Mouse (Mus musculus) cerebellum, postnatal 14 days (tissue): ENCODE data around the gene Ksr1.
A peak's percentile ranks its signal among the peaks of the same experiment; 100 is the strongest.

Experiments used
- DNase-seq, 2 experiments: peaks; one replicate each; pipeline ENCODE4 v3.0.0; 2021; ENCODE audit warnings: mixed read lengths in 2 of 2

Gene Ksr1

DNA sequence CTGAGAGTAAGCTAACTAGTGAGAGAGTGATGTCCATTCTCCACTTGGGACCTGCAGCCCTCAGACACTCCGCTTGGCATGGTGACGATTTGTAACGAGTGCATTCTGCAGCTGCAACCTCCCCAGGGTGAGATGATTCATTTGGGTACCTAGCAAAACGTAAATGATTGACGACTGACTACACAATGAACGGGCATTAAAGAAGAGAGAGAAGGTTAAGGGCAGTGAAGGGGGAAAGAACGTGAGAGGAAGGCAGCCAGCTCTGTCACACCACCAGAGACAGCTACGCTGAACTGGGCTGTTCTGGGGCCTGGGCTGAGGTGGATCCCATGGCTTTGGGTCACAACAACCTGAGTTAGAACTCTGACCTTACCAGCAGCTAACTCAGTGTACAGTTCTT lies 81.9 kb downstream of the Ksr1 start:
- no peak for DNase-seq

- no peak for DNase-seq
Observed at GRCm38 (mm10) chr11:79063616-79064015, 82.6 kb downstream of the Ksr1 start.

DNA sequence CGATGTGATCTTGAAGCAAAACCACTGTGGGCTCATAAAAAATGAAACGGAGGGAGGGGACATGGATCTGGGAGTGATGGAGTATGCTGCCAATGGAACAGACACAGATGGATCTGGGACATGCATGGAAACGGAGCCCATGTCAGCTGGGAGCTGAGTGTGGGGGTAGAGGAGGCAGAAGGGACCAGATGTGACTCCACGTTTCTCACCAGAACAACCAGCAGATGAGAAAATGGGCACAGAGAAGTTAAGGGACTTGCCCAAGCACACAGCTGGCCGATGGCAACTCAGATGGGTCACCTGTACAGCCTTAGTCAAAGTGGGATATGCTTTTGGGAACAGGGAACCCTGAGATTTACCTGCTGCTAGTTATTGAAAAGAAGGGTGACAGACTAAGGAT lies 83.3 kb downstream of the Ksr1 start:
- DNase-seq: no peak

DNA sequence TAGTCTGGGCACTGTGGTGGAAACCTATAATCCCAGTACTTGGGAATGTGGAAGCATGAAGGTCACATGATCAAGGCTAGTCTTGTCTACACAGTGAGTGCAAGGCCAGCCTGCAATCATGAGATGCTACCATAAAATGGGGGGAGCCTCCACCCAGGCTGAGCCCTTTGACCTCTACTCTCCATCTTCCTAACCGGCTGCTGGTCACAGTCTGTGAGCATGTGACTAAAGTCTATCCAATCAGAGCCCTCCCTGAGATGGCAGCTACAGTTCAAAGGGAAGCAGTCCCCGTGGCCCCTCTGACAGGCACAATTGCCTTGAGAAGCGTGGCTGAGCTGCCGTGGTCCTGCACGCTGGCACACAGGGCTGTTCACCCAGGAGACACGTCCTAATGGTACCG lies 84.4 kb downstream of the Ksr1 start:
- no peak for DNase-seq

DNA sequence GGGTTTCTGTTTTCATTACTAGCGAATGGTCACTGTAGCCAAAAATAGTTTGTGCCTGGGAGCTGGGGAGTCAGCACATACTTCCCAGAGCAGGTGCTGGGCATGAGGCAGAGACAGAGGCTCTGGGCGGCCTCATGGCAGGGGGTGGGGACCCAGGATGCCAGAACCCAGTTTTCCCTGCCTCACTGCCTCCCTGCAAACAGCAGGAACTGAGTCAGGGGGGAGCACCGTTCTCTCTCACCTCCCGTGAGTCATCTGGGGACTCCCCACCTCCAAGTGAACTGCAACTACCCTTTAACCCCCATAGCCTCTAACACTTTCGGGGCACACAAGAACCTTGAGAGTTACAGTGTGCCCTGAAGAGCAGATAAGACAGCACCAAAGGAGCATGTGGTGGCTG lies 86.4 kb downstream of the Ksr1 start:
- no peak for DNase-seq

GRCm38 (mm10) chr11:79059062-79059461 lies 87.1 kb downstream of the Ksr1 start:
- DNase-seq: no peak

DNA sequence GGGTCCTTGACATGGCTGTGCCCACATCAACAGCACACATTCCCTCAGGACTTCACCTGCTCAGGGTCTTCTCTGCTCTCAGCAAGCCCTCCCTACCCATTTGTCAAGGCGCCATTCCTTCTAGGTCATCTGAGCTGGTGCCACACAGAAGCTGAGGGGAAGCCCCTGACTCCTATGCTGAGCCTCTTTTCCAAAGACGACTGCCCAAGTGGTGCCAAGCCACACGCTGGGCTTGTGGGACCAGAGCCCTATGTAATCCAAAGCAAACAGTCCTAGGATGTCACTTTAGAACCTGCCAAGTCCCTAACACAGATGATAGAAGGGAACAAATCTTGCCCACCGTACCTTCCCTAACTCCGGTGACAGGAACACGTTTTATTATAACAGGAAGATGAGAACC lies 87.6 kb downstream of the Ksr1 start:
- DNase-seq: peak; percentile 31 to 38

- DNase-seq: no peak
Observed at GRCm38 (mm10) chr11:79057809-79058208, 88.4 kb downstream of the Ksr1 start.

DNA sequence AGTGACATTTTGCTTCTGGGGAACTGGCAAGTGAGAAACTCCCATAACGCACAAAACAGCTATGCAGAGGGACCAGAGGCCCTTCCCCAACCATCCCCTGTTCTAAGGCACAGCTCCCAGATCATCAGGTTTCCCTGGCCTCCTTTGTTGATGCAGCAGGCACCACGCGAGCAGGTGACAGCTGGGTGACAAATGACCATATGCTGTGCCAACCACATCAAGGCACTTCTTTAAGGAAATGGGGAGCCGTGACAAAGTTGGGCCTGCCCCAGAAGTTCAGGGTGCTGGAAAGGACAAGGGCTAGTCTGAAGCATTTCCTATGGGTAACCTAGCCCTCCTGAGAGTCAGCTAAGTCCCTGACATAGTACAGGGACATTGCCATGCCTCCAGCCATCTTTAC lies 89.3 kb downstream of the Ksr1 start:
- DNase-seq: no peak

DNA sequence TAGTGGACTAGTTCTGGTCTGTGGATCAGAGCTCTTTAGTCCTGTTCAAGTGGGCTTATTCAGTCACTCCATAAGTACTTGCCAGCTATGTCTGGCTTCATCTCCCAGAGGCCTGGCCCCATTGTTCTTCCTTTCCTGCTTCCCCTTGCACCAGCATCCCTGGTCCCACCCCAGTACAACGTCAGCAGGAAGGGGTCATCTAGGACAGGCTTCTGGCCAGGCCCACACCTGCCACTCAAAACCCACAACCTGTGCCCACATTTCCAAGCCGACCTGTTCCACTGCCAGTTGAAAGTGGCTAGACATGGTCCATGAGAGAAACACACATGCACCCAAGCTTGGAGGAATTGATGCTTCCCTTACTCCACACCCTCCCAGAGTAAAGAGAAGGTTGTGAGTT lies 90.2 kb downstream of the Ksr1 start:
- DNase-seq: no peak

DNA sequence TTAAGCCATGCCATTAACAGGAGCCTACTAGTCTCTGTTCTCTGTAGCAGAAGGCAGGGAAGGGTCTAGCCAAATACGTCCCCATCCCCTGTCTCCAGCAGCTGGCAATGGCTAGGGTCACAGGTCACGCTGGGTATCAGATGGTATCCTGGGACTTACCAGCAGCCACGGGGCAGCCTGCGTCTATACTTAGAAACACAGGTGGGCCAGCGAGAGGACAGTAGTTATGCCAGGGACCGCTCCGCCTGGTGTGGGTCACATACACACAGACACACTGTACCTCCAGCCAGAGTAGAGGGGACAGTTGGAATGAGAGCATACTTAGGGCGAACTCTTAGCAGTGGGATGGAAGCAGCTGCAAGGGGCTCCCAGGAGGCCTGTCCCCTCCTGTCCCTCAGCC lies 91.0 kb downstream of the Ksr1 start:
- DNase-seq: no peak

- DNase-seq: no peak
Observed at GRCm38 (mm10) chr11:79054161-79055152, 91.8 kb downstream of the Ksr1 start.

GRCm38 (mm10) chr11:79053437-79053836 lies 92.8 kb downstream of the Ksr1 start:
- no peak for DNase-seq

DNA sequence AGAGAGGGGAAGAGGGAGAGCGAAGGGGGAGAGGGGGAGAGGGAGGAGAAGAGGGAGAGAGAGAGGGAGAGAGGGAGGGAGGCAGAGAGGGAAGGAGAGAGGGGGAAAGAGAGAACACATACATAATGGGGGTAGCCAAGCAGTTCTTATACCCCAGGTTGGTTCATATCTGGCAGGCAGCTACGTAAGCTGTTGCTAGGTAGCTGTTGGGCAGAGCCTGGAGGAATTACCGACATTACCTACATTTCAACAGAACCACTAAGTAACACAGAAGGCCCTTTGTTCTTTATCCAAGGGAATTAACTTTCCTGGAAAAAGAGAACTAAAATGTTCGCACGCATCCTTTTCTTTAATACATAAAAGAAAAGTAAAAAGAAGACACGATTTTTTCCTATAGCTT lies 93.4 kb downstream of the Ksr1 start:
- DNase-seq: no peak

DNA sequence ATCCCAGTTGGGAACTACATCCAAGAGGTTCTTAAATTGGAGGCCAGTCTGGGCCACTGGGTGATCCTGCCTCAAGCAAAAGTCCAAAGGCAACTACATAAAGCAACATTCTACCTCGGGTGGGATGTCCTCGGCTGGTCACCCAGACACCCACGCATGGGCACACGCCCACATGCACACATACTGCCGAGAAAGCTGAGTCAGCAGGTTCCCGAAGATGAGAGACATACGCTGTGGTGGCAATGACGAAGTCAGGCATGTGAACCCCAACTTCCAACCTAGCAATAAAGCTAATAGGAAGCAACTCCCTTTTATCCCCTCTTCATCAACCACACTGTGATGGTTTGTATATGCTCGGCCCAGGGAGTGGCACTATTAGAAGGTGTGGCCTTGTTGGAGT lies 94.7 kb downstream of the Ksr1 start:
- no peak for DNase-seq

GRCm38 (mm10) chr11:79050781-79051507 lies 95.3 kb downstream of the Ksr1 start:
- no peak for DNase-seq

GRCm38 (mm10) chr11:79048906-79049305 lies 97.3 kb downstream of the Ksr1 start:
- DNase-seq: no peak

DNA sequence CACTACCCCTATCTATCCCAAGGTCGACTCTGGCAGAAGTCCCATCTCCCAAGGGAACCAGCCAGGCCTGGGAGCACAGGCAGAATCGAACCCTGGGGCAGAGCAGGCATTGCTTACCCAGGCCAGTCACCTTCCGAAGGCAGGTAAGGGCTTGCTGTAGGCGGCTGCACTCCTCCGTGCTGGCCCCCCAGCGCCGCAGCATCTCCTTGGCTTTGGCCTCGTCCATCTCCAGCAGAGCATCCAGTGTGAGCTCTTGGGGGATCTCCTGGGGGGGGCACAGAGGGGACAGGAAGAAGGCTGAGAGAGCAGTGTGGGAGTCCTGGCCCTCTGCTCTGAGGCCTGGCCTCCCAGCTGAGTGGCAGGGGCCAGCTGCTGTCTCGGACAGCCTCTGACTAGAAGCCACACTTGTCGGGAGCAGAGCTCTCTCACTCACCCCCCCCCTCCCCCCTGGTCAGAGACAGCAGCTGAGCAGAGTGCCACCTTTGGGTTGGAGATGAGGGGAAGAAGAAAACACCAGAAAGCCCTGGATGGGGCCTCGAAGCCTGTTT lies 99.0 kb downstream of the Ksr1 start:
- no peak for DNase-seq

DNA sequence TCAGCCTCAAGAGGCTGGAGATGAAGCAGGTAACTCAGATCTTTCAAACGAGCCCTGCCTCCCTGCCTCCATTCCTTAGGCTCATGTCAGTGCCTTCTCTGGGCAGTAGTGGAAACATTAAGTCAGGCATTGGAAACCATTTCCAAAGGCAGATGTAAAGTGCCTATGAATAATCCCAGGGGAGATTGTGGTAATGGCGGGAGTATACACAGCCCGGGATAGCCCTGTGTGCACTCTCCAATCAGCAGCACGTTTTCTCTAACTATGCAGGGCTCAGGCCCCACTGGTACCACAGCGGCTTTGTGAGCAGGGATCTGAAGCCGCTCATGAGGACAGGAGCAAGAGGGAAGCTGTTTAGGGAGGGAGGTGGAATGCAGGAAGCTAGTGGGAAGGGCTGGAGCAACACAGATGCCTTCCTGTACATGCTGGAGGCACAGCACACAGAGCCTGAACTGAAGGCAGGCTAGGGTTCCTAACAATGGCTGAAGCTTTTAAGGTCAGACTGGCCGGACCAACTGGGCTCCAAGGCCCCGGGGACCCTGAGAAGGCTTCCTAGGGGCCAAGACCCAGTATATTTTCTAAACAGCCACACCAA lies 99.5 kb downstream of the Ksr1 start:
- no peak for DNase-seq

GRCm38 (mm10) chr11:79045231-79045630 lies 101.0 kb downstream of the Ksr1 start:
- DNase-seq: no peak

DNA sequence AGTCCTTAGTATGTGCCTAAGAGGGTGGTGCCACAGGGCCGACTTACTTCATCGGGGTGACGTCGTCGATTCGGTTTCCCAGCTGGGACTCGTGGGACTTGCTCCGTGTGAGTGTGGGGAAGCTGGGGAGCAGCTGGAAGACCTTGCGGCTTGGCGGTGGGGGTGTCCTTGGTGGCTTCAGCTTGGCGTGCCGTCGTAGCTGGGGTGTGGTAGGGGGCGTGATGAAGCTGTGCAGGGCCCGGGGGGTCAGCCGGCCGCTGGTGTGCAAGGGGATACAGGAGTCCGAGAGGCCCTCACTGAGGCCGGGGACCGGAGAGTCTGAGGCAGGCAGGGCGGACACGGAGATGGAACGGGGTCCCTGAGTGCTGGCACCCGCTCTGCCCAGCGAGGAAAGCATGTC lies 101.4 kb downstream of the Ksr1 start:
- no peak for DNase-seq

DNA sequence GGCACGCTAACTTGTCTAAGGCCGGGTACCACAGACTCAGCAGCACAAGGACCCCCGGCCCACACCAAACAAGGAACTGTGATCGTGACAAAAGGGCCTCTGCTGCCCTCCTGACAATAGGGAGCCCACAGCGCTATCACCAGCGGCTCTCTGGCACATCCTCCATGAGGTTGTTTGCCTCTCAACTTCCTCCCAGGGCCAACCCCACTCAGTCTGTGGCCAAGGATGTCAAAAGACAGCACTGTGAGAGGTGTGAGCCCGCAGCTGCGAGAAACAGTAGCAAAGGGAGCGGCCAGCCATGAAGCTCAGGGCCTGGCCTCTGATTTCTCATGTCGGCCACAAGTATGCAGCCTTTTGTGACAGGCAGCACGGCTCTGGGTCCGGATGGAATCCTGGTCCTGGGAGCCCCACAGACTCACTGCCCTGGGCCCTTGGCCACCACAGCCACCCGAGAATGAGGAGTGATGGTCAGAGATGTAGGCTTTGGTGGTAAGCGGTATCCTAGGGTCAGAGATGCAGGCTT lies 104.2 kb downstream of the Ksr1 start:
- DNase-seq: no peak

DNA sequence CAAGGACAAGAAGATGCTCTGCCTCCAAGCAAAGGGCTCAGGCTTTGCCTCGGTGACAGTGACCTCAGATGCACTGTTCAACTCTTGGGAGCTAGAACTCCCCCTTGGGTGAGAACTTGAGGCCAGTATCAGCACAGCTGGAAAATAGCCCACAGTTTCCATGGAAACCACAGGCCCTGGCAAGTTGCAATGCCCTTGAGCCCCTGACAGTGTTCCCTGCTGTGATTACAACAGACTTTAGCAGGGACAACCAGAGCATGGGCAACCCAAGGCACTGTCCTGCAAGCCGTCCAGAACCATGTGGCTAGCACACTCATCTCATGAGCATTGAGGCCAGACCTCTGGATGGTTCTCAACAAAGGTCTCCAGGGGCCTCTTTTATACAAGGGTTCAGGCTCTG lies 106.7 kb downstream of the Ksr1 start:
- no peak for DNase-seq
